Mouse (Mus musculus) embryonic facial prominence, embryonic 15.5 days (tissue): ENCODE results near the gene Fam53a. TPM values are rescaled to one million over a fixed set of nuclear protein-coding genes. Genes with fewer than 3 reads are reported as not detected.
A peak's percentile ranks its signal among the peaks of the same experiment; 100 is the strongest.

Source experiments
- ATAC-seq: fragments of 200-750 bp; cut with Nextera tagmentation; 2 replicates; pipeline ENCODE4 v1.8.0; 2017; ENCODE audit warnings: low read depth, moderate TSS enrichment; ENCODE audit not compliant: insufficient number of reproducible peaks, low FRiP score, low TSS enrichment
- H3K27ac ChIP-seq: fragments of 300-500 bp; sonication (generic); replicated peaks from 2 replicates; pipeline ENCODE4 v1.5.1; 2015; ENCODE audit warnings: mild to moderate bottlenecking, inconsistent platforms
- H3K27me3 ChIP-seq: fragments of 300-500 bp; sonication (generic); 2 replicates; pipeline ENCODE4 v1.6.1; 2015; ENCODE audit warnings: inconsistent platforms
- H3K36me3 ChIP-seq: fragments of 300-500 bp; sonication (generic); 2 replicates; pipeline ENCODE4 v1.6.1; 2015; ENCODE audit warnings: mild to moderate bottlenecking, inconsistent platforms
- H3K4me1 ChIP-seq: fragments of 300-500 bp; sonication (generic); 2 replicates; pipeline ENCODE4 v1.6.1; 2015; ENCODE audit warnings: inconsistent platforms
- H3K4me2 ChIP-seq: fragments of 300-500 bp; sonication (generic); replicated peaks from 2 replicates; pipeline ENCODE4 v1.6.1; 2015; ENCODE audit warnings: mild to moderate bottlenecking, inconsistent platforms
- H3K4me3 ChIP-seq: fragments of 300-500 bp; sonication (generic); replicated peaks from 2 replicates; pipeline ENCODE4 v1.5.1; 2015; ENCODE audit warnings: mild to moderate bottlenecking, inconsistent platforms
- H3K9ac ChIP-seq: fragments of 300-500 bp; sonication (generic); 2 replicates; pipeline ENCODE4 v1.6.1; 2015; ENCODE audit warnings: inconsistent platforms
- H3K9me3 ChIP-seq: fragments of 300-500 bp; sonication (generic); replicated peaks from 2 replicates; pipeline ENCODE4 v1.6.1; 2016; ENCODE audit warnings: inconsistent platforms
- WGBS: fragments of 180-500 bp; shearing (Covaris S2); methylation state at CpG from one replicate; pipeline ENCODE4 v1.1.7; 2015; 5-methylcytosine and 5-hydroxymethylcytosine counted together
- polyA plus RNA-seq: library from polyadenylated mRNA; unstranded; fragments of >200 nt; fragmentation: Nextera tagmentation; extraction: Ambion mirVana; gene quantifications from 2 replicates; pipeline ENCODE4 v1.2.1, GENCODE M21; 2015

The Fam53a gene
- polyA plus RNA-seq, 1 experiment from 2014 or later, result 69.4 TPM

DNA sequence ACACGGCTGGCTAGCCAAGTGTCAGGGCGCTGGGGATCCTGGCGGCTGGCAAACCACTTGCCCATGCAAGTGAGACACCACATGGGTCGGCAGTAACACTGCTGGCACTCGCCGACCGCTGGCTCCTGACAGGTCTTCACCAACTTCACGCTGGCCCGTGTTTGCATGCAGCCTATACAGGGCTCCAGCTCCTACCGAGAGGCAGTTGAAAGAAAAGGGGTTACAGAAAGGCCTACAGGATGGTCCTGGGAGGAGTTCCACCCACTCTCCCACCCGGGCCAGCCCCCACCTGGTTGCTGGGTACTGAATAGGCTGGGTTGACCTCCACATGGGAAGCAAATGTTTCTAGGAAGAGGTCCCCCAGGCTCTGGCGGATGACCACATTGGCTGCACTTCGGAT is 25.0 kb upstream of the Fam53a start:
- Histone ChIP-seq H3K27ac (no peak overlapping the region), H3K9ac (no peak overlapping the region), H3K4me3 (no peak overlapping the region), H3K4me2 (no peak overlapping the region), H3K36me3 (peaks cover 23% of the 10 kb centered on the region), H3K27me3 (no peaks in the 10 kb centered on the region), H3K4me1 (peaks cover 41% of the 10 kb centered on the region), H3K9me3 (no peaks in the 10 kb centered on the region)
- no peak for ATAC-seq
- WGBS, result 93% methylated on average over 13 of the region's 13 CpGs

DNA sequence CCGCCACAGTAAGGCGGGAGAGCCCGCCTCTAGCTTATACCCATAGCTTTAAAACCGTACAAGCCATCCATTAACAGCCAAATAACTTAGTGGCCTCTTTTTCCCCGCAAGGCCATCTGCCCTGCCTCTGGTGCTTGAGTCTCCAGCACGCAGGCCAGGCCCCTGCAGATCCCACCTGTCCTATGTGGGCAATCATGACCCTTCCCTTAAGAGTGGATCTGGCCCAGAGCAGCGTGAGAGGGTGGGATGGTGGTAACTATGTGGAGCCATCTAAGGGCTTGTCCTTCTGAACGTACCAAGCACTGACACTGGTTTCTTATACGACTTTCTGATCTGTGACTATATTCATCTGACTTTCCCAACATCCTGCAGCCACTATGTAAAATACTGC is 23.3 kb upstream of the Fam53a start:
- no peaks in the 10 kb centered on the region for H3K9me3 ChIP-seq
- H3K9ac ChIP-seq, result peak overlapping the region; percentile 40
- H3K36me3 ChIP-seq, result peaks cover 31% of the 10 kb centered on the region
- peak overlapping the region; percentile 56 for H3K4me2 ChIP-seq
- no peaks in the 10 kb centered on the region for H3K27me3 ChIP-seq
- WGBS, result 2% methylated on average over 9 of the region's 9 CpGs
- peak; percentile 0; the same call in 1 of the 2 replicates for ATAC-seq
- H3K27ac ChIP-seq, result peak overlapping the region; percentile 99
- H3K4me3 ChIP-seq, result peak overlapping the region; percentile 83
- H3K4me1 ChIP-seq, result peaks cover 33% of the 10 kb centered on the region

DNA sequence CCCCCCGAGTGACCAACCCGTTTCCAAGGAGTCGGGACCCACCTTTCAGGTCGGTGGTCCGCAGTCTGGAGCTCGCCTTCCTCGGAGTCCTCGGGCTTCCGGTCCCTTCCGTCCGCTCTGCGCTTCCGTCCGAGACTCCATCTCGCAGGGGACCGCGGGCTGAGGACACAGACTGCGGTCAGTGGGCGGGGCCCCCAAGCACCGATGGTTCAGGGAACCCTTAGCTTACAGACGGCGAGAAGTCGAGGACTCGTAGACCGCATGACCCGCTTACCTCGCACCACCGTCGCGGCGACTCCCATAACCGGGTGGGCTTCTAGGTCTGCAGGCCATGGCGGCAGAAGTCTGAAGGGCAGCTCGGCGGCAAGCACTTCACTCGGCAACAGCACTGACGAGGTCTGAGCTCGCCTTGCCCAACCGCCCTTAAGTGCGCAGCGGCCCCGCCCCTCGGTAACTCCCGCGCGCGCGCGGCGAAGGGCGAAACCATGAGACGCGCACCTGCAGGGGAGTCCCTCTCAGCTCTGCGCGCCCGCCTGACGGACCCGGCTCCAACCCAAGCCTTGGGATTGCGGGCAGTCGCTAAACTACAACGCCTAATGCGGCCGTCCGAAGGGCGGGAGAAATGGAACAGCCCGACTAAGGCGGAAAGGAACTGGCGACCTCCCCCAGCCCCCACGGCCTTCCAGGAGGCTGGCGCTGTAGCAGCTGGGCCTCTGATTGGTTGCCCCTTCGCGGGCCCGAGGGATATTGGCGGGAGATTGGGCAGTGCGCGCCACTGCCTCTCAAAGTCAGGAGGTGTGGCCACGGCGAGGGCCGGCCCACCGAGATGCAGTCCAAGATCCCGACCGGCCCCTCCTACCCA is 22.7 kb upstream of the Fam53a start, which contains the start of gene Slbp:
Slbp (minus strand) TSS at position 654 of the 862 bp plus-strand sequence.
- Histone ChIP-seq H3K4me2 (peak within 1 kb of the TSS; percentile 56), H3K9ac (peak within 1 kb of the TSS; percentile 73), H3K36me3 (peaks cover 37% of the 10 kb centered on the region), H3K9me3 (no peaks in the 10 kb centered on the region), H3K27ac (peak within 1 kb of the TSS; percentile 99), H3K27me3 (no peaks in the 10 kb centered on the region), H3K4me1 (peaks cover 33% of the 10 kb centered on the region), H3K4me3 (peak within 1 kb of the TSS; percentile 83)
- under 1% methylated on average over 82 of the region's 82 CpGs for WGBS
- ATAC-seq, result peak; percentile 96

DNA sequence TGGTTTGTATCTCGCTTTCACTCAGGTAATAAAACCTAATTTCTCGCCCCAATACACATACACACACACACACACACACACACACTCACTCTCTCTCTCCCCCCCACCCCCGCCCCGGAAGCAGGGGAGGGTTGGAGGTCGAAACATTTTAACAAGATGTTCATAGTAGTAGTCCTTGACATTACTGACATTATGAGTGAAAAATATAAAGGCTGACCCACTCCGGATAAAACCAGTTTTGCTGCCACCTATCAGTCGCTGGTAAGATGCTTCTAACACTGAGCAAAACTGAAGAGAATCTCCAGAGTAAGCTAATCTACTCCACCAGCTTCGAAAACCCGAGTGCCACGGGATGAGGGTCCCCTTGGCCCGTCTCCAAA is 22.1 kb upstream of the Fam53a start:
- Histone ChIP-seq H3K27me3 (no peaks in the 10 kb centered on the region), H3K27ac (peak overlapping the region; percentile 99), H3K4me1 (peaks cover 27% of the 10 kb centered on the region), H3K36me3 (peaks cover 44% of the 10 kb centered on the region), H3K9ac (peak overlapping the region; percentile 73), H3K4me3 (peak overlapping the region; percentile 83), H3K9me3 (no peaks in the 10 kb centered on the region), H3K4me2 (peak overlapping the region; percentile 56)
- ATAC-seq, result no peak
- under 1% methylated on average over 11 of the region's 11 CpGs for WGBS

DNA sequence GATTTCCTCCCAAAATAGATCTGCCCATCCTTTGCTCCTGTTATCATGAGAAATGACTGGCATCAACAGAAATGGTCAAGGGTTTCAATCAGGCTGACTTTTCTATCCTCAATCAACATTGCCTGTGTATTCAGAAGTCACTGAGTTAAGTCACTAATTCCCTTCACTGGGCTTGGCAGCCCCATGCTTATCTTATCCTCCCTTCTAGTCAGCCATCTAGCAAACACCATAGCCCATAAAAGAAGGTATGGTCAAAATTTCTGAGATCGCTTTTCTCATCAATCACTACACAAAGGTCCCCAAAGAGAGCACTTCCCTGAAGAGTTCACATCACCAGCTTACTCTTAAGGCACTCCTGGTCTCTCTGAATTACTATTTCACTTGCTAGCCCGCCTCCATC is 21.6 kb upstream of the Fam53a start:
- Histone ChIP-seq H3K36me3 (peaks cover 49% of the 10 kb centered on the region), H3K27ac (0 out of 2 replicates have a peak overlapping the region, but pooled peaks have one; percentile 99)

DNA sequence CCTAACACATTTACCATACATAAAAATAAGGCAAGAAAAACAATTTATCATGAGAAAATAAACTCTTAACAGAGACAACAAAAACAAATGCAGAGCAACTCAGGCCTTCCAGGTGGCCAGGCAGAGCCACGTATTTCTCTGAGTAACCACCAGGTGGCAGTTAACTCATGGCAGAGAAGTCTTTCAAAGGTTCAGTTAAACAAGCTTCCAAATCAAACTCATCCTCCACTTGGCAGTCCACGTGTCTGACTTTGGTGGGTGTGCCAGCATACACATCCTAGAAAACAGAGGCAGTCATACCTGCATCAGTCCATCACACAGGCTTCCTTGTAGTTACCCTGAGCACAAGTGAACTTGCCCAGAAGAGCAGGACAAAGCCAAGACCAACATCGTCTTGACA is 11.2 kb upstream of the Fam53a start:
- Histone ChIP-seq H3K27me3 (no peaks in the 10 kb centered on the region), H3K27ac (no peak overlapping the region), H3K9me3 (no peaks in the 10 kb centered on the region), H3K4me2 (no peak overlapping the region), H3K4me3 (no peak overlapping the region), H3K36me3 (peaks cover 72% of the 10 kb centered on the region), H3K4me1 (no peaks in the 10 kb centered on the region), H3K9ac (no peak overlapping the region)
- 35% methylated on average over 3 of the region's 3 CpGs for WGBS
- ATAC-seq, result no peak

More for the DNA sequence above, 21.6 kb upstream of the Fam53a start:
- no peaks in the 10 kb centered on the region for H3K9me3 ChIP-seq
- 14% methylated on average over 2 of the region's 2 CpGs for WGBS
- H3K27me3 ChIP-seq, result no peaks in the 10 kb centered on the region
- peak overlapping the region; percentile 83 for H3K4me3 ChIP-seq
- H3K4me2 ChIP-seq, result peak overlapping the region; percentile 56
- no peak for ATAC-seq
- peaks cover 22% of the 10 kb centered on the region for H3K4me1 ChIP-seq
- peak overlapping the region; percentile 73 for H3K9ac ChIP-seq

DNA sequence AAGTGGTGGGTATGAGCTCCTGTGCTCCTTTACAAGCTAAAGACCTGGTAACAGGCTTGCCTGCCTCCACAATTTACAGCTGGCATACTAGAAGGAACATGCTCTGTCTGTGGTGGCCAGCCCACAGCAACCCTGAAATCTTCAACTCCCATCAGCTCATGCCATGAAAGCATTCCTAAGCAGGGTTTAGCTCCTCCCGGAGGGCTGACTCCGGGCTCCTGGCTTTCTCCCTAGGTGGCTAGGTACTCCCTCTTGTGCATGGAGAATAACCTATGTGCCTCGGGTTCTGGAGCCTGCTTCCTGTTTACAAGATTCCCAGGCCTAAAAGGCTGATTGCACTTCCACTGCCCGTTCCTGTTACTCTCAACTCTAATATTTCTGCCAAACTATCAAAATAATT is 9.4 kb upstream of the Fam53a start:
- Histone ChIP-seq H3K4me1 (no peaks in the 10 kb centered on the region), H3K4me2 (no peak overlapping the region), H3K36me3 (peaks cover 64% of the 10 kb centered on the region), H3K27ac (no peak overlapping the region), H3K9me3 (no peaks in the 10 kb centered on the region), H3K4me3 (no peak overlapping the region), H3K27me3 (no peaks in the 10 kb centered on the region), H3K9ac (no peak overlapping the region)
- no peak for ATAC-seq
- 54% methylated on average over 4 of the region's 4 CpGs for WGBS

DNA sequence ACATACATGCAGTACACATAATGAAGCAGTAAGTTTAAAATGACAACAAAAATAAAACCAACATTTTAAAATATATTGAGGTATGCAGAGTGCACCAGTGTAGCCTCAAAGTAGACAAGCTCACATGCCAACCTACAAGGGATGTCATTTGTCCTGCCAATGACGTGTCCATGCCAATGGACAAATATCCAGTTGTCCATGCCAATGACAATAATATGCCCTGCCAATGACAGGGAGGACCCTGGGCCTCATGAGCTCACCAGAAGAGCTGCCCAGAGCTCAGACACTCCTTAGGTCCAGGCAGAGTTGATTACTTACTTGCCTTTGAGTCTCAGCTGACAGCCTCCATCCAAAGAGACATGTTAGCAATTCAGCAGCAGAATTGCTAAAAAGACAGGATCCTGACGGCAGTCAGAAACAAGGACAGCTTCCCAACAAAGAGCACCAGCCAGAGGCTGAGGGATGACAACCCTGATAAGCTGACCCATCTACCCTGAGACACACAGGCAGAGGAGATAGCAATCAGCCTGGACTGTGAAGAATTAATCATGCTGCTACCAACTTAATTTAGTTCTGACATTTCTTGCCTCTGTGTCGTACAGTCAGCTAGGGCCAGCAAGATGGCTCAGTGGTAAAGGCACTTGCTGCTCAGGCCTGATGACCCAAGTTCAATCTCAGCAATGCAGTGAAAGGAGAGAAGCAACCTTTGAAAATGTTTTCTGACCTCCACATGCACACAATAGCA is 8.3 kb upstream of the Fam53a start:
- ATAC-seq, result no peak
- Histone ChIP-seq H3K4me1 (no peaks in the 10 kb centered on the region), H3K27me3 (no peaks in the 10 kb centered on the region), H3K27ac (no peak overlapping the region), H3K4me3 (no peak overlapping the region), H3K36me3 (peaks cover 54% of the 10 kb centered on the region), H3K4me2 (no peak overlapping the region), H3K9ac (no peak overlapping the region), H3K9me3 (no peaks in the 10 kb centered on the region)
- 79% methylated on average over 3 of the region's 3 CpGs for WGBS

DNA sequence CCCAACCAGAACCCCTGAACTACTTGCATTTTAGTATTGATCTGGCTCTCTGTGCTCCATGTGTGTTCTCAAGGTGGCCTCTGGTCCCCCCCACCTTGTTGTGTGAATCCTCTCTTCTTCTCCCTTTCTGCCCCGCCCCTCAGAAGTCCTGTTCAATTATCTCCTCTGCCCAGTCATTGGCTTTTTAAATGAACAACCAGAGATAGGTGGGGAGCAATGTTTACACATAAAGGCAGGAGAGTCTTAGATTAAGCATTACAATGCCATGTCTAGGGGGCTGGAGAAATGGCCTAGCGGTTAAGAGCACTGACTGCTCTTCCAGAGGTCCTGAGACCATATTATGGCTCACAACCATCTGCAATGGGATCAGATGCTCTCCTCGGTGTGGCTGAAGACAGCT is 5.9 kb upstream of the Fam53a start:
- Histone ChIP-seq H3K4me3 (no peak overlapping the region), H3K4me2 (no peak overlapping the region), H3K36me3 (peaks cover 31% of the 10 kb centered on the region), H3K9ac (no peak overlapping the region), H3K27me3 (no peaks in the 10 kb centered on the region), H3K9me3 (no peaks in the 10 kb centered on the region), H3K27ac (no peak overlapping the region), H3K4me1 (peaks cover 3% of the 10 kb centered on the region)
- 88% methylated on average over 3 of the region's 3 CpGs for WGBS
- no peak for ATAC-seq

DNA sequence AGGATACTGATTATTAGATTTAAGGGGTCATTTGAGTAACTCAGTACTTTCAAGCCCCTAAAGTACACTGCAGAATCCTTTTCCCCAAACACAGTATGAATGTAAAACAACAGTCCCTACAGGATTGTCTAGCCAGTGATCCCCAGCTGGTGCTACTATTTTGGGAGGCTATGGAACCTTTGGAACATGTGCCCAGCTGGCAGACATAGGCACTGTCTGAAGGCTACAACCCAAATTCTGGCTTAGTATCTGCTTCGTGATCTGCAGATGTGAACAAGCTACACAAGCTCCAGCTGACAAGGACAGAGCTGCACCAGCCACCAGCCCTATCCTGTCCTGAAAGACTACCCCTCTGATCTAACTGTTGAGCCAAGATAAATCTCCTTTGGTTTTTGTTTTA is 3.1 kb upstream of the Fam53a start:
- ATAC-seq, result no peak
- Histone ChIP-seq H3K27ac (no peak overlapping the region), H3K4me2 (no peak overlapping the region), H3K4me3 (no peak overlapping the region), H3K9ac (no peak overlapping the region), H3K4me1 (peaks cover 16% of the 10 kb centered on the region), H3K36me3 (peaks cover 9% of the 10 kb centered on the region; the same call in 1 of the 2 replicates), H3K9me3 (no peaks in the 10 kb centered on the region), H3K27me3 (no peaks in the 10 kb centered on the region)
- WGBS, result 71% methylated on average over 1 of the region's 1 CpGs

DNA sequence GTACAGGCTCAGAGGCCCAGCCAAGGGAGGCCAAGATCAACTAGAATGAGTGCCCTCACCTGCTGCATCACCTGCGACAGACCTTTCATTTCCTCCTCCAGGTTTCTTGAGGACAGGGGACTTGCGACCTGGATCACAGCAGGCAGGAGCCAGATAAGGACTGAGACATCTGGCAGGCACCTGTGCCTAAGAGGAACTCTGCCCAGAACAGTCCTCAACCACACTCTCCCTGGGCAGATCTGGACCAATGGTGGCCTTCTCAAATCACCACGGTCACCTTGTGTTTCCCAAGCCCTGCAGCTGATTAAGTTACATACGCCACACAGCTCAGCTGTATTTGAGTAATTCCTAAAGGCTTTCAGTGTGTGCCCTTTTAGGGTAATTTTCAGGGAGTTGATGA is 1.2 kb upstream of the Fam53a start:
- 51% methylated on average over 4 of the region's 4 CpGs for WGBS
- Histone ChIP-seq H3K9me3 (no peaks in the 10 kb centered on the region), H3K27ac (peak overlapping the region; percentile 90; the same call in 1 of the 2 replicates), H3K4me3 (peak overlapping the region; percentile 67; the same call in 1 of the 2 replicates), H3K4me2 (peak overlapping the region; percentile 70), H3K9ac (no peak overlapping the region), H3K4me1 (peaks cover 16% of the 10 kb centered on the region), H3K36me3 (peaks cover 5% of the 10 kb centered on the region; the same call in 1 of the 2 replicates), H3K27me3 (no peaks in the 10 kb centered on the region)
- no peak for ATAC-seq
